Mouse (Mus musculus): ENCODE measurements around the gene Dpysl4. TPM values are rescaled to one million over a fixed set of nuclear protein-coding genes. Genes with fewer than 3 reads are reported as not detected.

Gene Dpysl4
- total and polyA plus RNA-seq, 3 experiments: not detected

- Histone ChIP-seq H3K4me2 (ENCODE audit: insufficient read depth, low read depth, poor library complexity, severe bottlenecking) (no peak overlapping the region), H3K27ac (ENCODE audit: insufficient read depth, low read depth) (no peak overlapping the region), H3K79me2 (replicated peaks; ENCODE audit: control insufficient read depth, extremely low read depth, insufficient read depth, poor library complexity, severe bottlenecking) (no peaks in the 10 kb centered on the region), H3K36me3 (replicated peaks in 1 of 2; ENCODE audit: control insufficient read depth in 1 of 2, insufficient read depth in 1 of 2, low read length in 1 of 2) (no peaks in the 10 kb centered on the region), H3K27me3 (replicated peaks) (peaks cover 97% of the 10 kb centered on the region), H3K4me3 (replicated peaks in 1 of 3; ENCODE audit: low read depth in 2 of 3, low read length in 2 of 3, poor library complexity in 1 of 3) (no peak overlapping the region), H3K9me3 (replicated peaks; ENCODE audit: low read length) (no peaks in the 10 kb centered on the region), H3K4me1 (ENCODE audit: control insufficient read depth in 1 of 2, insufficient read depth in 2 of 2) (no peaks in the 10 kb centered on the region), H3K9ac (ENCODE audit: insufficient read depth, low read depth) (no peak overlapping the region)
- no peak for TF ChIP-seq USF2 (conservative IDR thresholded peaks at IDR 0.05; ENCODE audit: low read depth, low read length)
- no peak for TF ChIP-seq MAZ (IDR thresholded peaks at IDR 0.05; ENCODE audit: low read depth, low read length)
- no peak for TF ChIP-seq RAD21 (IDR thresholded peaks at IDR 0.05; ENCODE audit: low read depth, low read length)
- TF ChIP-seq KAT2A (IDR thresholded peaks at IDR 0.05; ENCODE audit: insufficient replicate concordance, low read length): no peak
- no peak for TF ChIP-seq E2F4 (IDR thresholded peaks at IDR 0.05; ENCODE audit: insufficient replicate concordance, low read depth, low read length)
- dilution Hi-C loops (cut with MboI; ENCODE audit: extremely low pct_ligation_motif_present, extremely low pct_unique_long_range_greater_than_20kb, low sequenced_read_pairs): no loop called here
- no peak for DNase-seq (ENCODE audit: extremely low read depth)
- in situ Hi-C loops (cut with MboI; ENCODE audit: low pct_ligation_motif_present, low pct_unique_long_range_greater_than_20kb, low sequenced_read_pairs): no loop called here
These were observed 7.3 kb downstream of the Dpysl4 start for GRCm38 (mm10) chr7:139093124-139093523.

GRCm38 (mm10) chr7:139093781-139094180, 8.0 kb downstream of the Dpysl4 start:
- no peak overlapping the region for H3K4me3 ChIP-seq (replicated peaks in 1 of 3; ENCODE audit: low read depth in 2 of 3, low read length in 2 of 3, poor library complexity in 1 of 3)
- H3K27ac ChIP-seq (ENCODE audit: insufficient read depth, low read depth): no peak overlapping the region
- no peaks in the 10 kb centered on the region for H3K36me3 ChIP-seq (replicated peaks in 1 of 2; ENCODE audit: control insufficient read depth in 1 of 2, insufficient read depth in 1 of 2, low read length in 1 of 2)
- no peak overlapping the region for H3K4me2 ChIP-seq (ENCODE audit: insufficient read depth, low read depth, poor library complexity, severe bottlenecking)
- H3K27me3 ChIP-seq (replicated peaks): peaks cover 97% of the 10 kb centered on the region
- in situ Hi-C loops (cut with MboI; ENCODE audit: low pct_ligation_motif_present, low pct_unique_long_range_greater_than_20kb, low sequenced_read_pairs): no loop called here
- TF ChIP-seq EP300 (IDR thresholded peaks at IDR 0.05; ENCODE audit: low read length) (no peak), TCF12 (IDR thresholded peaks at IDR 0.05; ENCODE audit: low read depth, low read length) (no peak), UBTF (IDR thresholded peaks at IDR 0.05; ENCODE audit: low read depth, low read length) (no peak), KAT2A (IDR thresholded peaks at IDR 0.05; ENCODE audit: insufficient replicate concordance, low read length) (no peak), BHLHE40 (IDR thresholded peaks at IDR 0.05; ENCODE audit: low read depth, low read length) (no peak), NELFE (IDR thresholded peaks at IDR 0.05; ENCODE audit: low read depth, low read length) (no peak), PAX5 (IDR thresholded peaks at IDR 0.05; ENCODE audit: low read length) (no peak), ZKSCAN1 (IDR thresholded peaks at IDR 0.05; ENCODE audit: borderline replicate concordance, low read depth, low read length) (no peak), ZNF384 (IDR thresholded peaks at IDR 0.05; ENCODE audit: low read depth, low read length) (no peak), MAFK (IDR thresholded peaks at IDR 0.05; ENCODE audit: insufficient replicate concordance, low read length) (no peak), GABPA (IDR thresholded peaks at IDR 0.05; ENCODE audit: insufficient replicate concordance, low read depth, low read length) (no peak), CTCF (conservative IDR thresholded peaks at IDR 0.05 in 1 of 2, IDR thresholded peaks at IDR 0.05 in 1 of 2; ENCODE audit: low read depth in 2 of 2, low read length in 2 of 2) (no peak), RAD21 (IDR thresholded peaks at IDR 0.05; ENCODE audit: low read depth, low read length) (no peak), HCFC1 (IDR thresholded peaks at IDR 0.05; ENCODE audit: low read depth, low read length) (no peak), CHD1 (IDR thresholded peaks at IDR 0.05; ENCODE audit: low read depth, low read length) (no peak), MEF2A (IDR thresholded peaks at IDR 0.05; ENCODE audit: borderline replicate concordance, low read depth, low read length) (no peak), E2F4 (IDR thresholded peaks at IDR 0.05; ENCODE audit: insufficient replicate concordance, low read depth, low read length) (no peak), MYC (IDR thresholded peaks at IDR 0.05; ENCODE audit: low read depth, low read length) (no peak), SMC3 (IDR thresholded peaks at IDR 0.05; ENCODE audit: low read depth, low read length) (no peak), POLR2AphosphoS2 (IDR thresholded peaks at IDR 0.05; ENCODE audit: low read depth, low read length) (no peak)
- no peak for DNase-seq (ENCODE audit: extremely low read depth)
- H3K79me2 ChIP-seq (replicated peaks; ENCODE audit: control insufficient read depth, extremely low read depth, insufficient read depth, poor library complexity, severe bottlenecking): no peaks in the 10 kb centered on the region
- no peak overlapping the region for H3K9ac ChIP-seq (ENCODE audit: insufficient read depth, low read depth)
- dilution Hi-C loops (cut with MboI; ENCODE audit: extremely low pct_ligation_motif_present, extremely low pct_unique_long_range_greater_than_20kb, low sequenced_read_pairs): no loop called here
- no peaks in the 10 kb centered on the region for H3K4me1 ChIP-seq (ENCODE audit: control insufficient read depth in 1 of 2, insufficient read depth in 2 of 2)
- H3K9me3 ChIP-seq (replicated peaks; ENCODE audit: low read length): no peaks in the 10 kb centered on the region

Measured in CH12.LX (cell line).